Mouse (Mus musculus) spleen, postnatal 10 days (tissue): Measurements from ENCODE around the gene Arhgap20.

Experiments
- DNase-seq, 2 experiments: peaks; one replicate each; pipeline ENCODE4 v3.0.0; 2021 to 2022; ENCODE audit warnings: low spot score in 2 of 2

Gene Arhgap20

DNA sequence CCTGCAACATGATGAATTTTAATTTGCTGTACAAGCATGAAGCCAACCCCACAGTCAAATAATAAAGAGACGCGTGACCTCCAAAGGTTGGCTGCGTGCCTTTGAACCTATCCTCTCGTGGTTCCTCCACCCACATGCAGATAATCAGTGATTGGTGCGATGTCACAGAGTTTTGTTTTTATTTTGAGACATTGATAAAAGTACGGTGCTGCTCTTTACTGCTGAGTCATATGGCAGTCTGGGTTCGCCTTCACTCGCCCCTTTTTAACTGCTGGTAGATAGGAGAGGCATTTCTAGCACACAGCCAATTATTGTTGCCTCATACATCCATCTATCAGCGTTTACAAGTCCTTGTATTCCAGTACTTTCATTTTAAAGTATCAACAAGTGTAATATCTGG is 34.0 kb downstream of the Arhgap20 start:
- no peak for DNase-seq

DNA sequence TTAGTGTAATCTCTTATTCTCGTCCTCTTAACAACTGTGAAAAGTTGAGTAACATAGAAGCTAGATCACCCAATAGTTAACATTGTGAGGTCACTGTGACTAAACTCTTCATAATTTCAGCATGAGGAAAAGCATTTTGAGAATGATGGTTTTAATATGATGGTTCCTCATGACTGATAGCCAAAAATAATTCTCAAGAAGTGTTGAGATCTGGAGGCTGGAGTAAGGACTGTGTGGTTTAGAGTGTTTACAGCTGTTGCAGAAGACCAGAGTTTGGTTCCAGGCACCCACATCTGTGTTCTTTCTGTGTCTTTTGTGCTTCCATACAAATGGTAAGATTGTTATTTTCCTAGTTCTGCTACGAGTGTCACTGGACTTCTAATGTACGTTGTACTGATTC is 42.1 kb downstream of the Arhgap20 start:
- no peak for DNase-seq

DNA sequence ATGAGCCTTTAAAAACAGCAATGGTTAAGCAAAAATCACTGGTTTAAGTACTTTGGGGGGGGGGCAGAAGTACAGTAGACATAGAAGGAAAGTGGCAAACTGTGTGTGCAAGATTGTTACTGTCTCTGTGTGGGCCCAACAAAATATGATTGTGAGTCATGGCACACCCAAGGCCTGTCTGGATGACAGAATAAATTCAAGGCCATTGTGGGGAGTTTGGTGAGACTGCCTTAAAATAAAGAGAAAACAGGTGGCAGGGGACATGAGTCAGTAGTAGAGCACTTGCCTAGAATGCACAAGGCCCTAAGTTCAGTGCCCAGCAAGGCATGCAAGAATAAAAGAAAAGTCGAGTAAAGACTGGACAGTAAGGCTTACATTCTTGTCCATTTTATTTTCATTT is 47.8 kb downstream of the Arhgap20 start:
- no peak for DNase-seq

DNA sequence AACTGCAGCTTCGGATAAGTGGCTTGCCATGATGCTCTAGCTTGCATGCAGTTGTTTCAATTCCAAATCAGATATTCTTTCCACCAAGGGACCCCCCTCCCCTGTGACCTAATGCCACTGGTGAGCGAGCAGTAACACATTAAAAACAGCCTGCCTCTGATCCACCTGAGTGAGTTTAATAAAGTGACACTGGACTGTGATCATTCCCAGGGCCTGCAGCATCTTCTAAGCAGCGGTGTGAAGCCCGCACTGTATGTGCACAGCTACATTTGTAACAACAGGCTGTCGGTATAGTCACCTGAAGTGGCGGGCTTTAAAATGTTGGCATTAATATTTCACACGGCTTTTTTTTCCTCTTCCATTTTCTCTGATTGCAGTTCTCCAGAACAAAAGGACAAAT is 59.4 kb downstream of the Arhgap20 start:
- DNase-seq = no peak

DNA sequence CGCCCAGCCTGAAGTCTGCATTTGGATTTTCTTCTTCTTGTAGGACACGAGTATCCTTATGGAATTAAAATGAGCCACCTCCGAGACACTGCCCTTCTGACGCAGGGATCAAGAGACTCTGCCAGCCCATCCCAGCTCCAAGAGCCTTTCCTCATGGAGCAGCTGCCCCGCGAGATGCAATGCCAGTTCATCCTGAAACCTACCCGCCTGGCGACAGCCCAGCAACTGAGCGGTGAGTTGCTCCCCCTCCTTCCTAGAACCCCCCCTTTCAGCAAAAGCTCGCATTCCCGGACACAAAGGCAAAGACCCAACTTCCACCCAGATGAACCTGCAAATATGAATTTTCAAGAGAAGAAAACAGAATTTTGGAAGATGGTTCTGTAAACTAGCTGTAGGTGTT is 66.5 kb downstream of the Arhgap20 start:
- no peak for DNase-seq

DNA sequence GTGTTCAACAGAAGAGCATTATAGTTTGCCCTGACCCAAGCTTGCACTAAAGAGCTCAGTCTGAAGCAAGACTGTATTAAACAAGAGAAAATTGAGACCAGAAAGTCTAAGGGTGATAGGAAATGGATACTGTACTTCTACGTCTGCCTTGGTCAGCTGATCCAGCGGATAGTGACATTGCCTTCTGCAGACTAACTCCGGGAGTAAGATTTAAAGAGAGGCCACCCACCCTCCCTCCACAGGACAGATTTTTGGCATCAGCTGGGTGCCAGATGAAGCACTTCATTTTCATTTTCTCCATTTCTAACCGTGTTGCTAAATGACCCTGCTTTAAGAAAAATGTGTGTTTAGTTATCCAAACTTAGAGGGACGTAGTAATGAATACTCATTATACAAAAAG is 67.2 kb downstream of the Arhgap20 start:
- DNase-seq = no peak

DNA sequence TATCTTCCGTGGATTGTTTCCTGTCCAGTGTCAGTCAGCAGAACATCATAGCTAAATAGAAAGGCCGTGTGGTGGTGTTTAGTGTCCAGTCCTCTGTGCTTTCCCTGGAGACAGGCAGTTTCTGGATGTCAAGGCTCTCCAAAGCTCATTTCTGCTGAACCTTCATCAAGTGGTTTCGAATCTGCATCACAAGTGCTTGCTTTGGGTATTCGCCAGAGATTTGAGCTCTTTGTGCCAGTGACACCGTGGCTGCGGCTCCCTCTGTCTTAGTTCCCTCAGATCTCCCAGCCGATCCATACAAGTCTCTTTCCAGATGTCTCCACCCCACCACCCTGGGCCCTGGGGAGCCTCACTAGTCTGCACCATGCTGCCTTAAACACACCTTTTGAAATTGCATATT is 72.6 kb downstream of the Arhgap20 start:
- no peak for DNase-seq

DNA sequence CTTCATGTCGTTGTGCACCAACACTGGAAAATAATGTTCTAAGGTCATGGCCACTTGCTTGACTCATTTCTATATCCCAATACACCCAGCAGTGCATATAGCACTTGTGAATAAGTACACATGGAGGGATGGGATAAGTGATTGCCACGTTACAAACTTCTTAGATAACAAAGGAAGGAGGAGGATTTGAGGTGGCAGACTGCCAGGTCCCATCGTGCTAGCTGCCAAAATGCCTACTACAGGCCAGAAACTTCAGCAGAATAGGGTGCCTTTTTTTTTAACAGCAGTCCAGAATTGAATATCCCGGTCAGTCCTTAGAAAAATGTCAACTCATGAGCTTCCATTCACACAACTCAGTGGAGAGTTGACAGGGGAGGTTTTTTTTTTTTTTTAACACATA is 78.1 kb downstream of the Arhgap20 start:
- DNase-seq = no peak

DNA sequence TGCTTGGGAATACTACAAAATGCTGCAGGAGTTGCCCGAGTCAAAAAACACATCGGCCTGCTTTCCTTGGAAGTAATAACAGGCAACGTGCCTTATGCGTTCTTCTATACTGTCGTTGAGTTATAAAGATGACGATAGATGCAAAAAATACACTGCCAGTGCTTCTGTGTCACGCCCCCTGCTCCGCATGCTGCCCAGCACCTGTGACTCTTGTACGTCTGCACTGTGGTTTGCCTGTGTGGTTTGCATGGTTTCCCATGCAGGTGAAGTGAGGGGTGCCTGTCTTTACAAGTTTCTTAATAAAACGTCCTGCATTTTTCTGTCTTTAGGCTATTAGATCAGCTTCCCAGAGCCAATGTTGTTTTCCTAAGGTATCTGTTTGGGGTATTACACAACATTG is 80.7 kb downstream of the Arhgap20 start:
- no peak for DNase-seq

DNA sequence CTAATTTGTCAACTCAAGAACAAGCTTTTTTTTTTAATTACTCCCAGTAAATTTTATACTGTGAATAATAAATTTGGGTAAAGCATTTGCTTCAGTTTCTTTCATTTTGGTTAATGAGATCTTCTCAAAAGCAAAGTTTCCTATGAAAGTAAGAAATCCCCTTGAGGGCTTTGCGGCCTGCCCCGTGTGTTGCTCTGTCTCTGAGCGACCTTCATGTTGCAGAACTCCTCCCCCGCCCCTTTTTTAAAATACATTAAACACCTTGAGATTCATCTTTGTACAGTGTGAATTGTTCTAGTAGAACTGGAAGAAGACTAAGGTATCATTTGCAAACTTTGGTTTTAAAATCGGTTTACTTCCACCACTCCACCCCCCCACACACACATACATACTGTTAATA is 88.6 kb downstream of the Arhgap20 start:
- no peak for DNase-seq

DNA sequence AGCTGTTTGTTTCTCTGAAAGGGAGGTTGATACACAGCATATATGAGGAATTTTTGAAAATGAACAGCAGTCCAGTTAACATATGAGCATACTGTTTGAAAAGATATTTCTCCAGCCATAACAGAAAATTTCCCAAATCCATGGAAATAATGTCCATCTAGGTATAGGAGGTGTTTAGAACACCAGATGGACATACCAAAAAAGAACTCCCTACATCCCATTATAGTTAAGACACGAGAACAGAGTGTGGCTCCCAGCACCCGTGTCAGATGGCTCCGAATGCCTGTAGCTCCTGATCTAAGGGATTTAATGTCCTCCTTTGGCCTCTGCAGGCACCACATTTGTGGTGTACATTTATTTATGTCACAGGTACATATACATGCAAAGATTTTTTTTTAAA is 99.1 kb downstream of the Arhgap20 start:
- no peak for DNase-seq

DNA sequence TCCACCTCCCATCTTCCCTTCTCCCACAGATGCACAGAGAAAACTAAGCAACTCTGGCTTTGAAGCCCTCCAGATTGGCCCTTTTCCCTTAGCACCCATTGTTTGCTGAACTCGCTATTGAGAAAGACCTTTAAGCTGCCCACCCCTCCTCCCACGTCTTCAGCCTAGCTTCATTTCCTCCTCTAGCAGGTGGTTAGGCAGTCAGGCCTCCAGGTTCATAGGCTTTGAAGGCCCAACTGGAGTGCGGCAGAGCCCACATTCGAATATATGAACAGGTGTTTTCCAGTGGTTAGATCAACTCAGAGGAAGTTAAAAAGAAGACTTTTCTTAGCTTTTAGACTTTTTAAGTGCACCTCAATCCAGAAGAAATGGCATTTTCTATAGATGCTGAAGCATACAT is 101.5 kb downstream of the Arhgap20 start:
- no peak for DNase-seq

DNA sequence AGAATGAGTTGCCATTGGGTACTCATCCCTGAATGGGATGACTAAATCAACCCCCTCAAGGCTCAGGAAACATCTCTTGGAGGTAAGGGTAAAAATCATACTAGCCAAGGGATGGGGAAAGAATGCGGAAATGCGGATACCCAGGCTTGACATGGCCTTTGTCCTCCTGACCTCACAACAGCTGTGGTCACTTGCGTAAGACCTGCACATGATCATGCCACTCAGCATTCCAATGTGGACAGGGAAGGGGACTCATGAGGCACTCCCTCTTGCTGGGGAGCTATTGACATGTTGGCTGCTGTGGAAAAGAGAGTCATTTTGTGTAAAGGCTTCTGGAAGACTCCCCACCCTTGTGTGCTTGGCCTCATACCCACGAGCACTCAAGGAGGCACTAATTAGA is 103.9 kb downstream of the Arhgap20 start:
- no peak for DNase-seq

DNA sequence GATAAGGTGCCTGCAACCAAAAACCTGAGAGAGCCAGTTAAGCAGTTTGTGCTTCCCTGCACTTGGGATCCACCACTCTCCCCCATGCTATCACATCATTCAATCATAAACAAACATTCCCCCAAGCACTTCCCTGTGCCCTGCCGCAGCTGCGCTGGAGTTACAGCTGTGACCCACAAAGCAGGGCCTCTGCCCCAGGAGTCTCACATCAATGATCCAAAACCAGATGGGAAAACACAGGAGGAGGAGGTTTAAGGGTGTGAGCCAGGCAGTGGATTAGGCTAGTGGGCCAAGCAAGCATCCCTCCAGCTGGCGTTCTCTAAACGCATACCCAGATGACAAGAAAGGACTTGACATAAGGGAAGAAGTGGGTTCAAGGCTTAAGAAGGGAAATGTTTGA is 109.2 kb downstream of the Arhgap20 start:
- DNase-seq = no peak

DNA sequence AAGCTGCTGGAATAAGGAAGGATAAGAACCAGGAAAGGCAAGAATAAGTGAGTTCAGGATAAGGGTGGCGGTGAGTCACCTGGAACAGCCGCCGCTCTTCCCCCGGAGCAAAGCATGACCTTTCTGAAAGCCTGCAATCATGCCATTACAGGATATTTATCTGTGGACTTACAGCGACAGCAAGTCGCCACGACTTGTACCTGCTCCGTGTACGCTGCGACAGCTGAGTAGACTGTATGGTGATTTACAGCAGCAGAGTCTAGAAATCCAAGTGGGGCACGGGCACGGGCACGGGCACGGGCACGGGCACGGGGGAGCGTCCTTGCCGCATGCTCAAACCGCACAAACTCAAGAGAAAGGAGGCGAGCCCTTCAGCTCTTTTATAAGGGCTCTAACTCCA is 110.4 kb downstream of the Arhgap20 start:
- no peak for DNase-seq

DNA sequence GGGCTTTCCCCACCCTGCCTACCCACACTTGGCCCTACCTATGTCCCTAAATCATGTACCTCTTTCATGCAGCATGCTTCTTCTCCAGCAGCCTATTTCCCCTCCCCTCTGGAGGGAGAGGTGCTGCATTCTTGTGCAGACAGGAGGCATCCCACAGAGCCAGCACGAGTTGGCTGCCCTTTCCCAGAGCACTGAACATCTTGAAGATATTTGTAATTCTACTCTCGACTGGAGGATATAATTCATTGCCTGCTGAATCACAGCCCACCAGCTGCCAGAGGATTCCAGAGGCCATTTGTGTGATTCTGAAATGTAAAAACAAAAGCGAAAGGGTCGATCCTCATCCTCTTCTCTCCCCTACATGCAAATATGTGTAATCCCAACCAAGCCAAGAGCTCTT is 116.2 kb downstream of the Arhgap20 start:
- DNase-seq = no peak

DNA sequence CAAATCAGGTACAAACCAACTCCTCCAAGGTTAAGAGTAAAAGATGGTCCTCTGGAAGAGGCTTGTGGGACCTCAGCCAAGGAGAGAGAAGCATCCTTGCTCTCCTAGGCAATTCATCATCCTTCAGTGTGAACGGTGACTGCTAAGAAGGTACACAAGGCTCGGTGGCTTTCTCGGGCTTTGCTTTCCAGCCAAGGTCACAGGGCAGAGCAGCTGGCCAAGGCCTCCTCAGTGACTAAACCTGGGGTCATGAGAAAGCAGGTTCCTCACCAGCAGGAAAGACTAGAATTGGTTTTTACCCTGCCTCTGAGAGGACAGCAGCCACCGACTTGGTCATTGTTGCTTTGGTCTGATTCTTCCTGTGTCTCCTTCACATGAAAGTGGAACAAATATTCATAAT is 116.7 kb downstream of the Arhgap20 start:
- no peak for DNase-seq

DNA sequence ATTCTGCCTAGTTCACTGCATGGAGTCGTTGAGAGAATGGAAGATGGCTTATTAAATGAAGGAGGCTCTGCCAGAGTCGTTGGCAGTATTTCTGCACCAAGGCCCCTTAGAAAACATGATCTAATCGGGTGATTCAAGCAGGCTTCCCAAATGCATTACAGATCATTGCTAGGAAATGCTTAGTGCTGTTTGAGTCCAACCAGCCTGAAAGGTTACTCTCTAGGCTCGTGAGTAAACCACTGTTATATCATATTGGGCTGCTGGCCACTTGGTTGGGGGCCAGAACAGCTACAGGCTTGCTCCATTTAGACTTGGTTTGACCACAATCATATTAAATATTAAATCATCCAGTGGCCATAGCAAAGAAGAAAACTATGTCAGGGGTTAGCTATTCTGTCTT is 118.2 kb downstream of the Arhgap20 start:
- DNase-seq = no peak

DNA sequence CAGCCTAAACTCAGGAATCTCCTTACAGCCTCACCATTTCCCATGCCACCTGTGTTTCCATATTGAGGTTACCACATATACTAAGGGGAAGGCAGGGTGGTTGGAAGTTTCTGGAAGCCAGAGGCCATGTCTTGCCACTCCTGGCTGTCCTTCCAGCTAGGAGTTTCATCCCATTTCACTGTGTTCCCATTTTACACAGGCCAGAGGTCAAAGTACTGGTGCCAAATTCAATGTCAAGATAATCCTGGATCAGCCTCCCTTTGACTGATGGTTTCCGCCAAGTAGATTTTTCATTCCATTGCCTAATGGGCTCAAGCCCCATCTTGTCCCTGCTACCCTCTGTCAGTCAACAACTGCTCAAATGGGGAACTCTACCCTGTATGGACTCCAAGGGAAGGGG is 127.8 kb downstream of the Arhgap20 start:
- no peak for DNase-seq
